Mouse (Mus musculus): ENCODE results near the gene Paxbp1. TPM values are rescaled to one million over a fixed set of nuclear protein-coding genes. Genes with fewer than 3 reads are reported as not detected.

The Paxbp1 gene
- total and polyA plus RNA-seq, 2 experiments from 2014 or later, result 19.5 to 88.6 TPM

DNA sequence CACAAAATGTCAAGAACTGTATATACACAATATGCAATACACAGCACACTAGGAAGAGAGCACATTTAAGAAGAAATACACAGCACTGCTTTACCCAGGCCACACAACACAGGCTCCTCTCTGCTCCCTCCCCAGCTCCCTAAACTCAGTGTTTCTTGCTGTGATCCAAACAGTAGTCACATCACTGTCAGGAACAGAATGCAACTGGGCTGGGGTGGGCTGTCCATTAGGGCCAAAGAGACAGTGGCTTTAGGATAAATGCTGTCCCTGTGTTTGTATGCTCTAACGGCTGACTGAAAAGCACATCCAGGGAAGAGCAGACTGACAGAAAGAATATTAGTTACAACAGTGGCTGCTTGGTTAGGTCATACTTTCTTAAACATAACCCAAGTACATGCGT is 14.4 kb downstream of the Paxbp1 start:
- ATAC-seq (no peak), DNase-seq (no peak)
- Histone ChIP-seq H3K4me3 (ENCODE audit: low read depth, low read length) (no peak overlapping the region), H3K36me3 (ENCODE audit: insufficient read depth) (peaks cover 76% of the 10 kb centered on the region), H3K4me2 (ENCODE audit: low read depth) (no peak overlapping the region), H3K4me1 (ENCODE audit: insufficient read depth) (no peaks in the 10 kb centered on the region), H3K27ac (ENCODE audit: low read depth, low read length) (no peak overlapping the region), H3K9me3 (ENCODE audit: low read length) (no peaks in the 10 kb centered on the region), H3K9ac (no peak overlapping the region), H3K27me3 (ENCODE audit: insufficient read depth, low read length) (no peaks in the 10 kb centered on the region)
- no peak for TF ChIP-seq CTCF (IDR thresholded peaks at IDR 0.05; ENCODE audit: low read depth)
- WGBS, result 87% methylated on average over 2 of the region's 2 CpGs

DNA sequence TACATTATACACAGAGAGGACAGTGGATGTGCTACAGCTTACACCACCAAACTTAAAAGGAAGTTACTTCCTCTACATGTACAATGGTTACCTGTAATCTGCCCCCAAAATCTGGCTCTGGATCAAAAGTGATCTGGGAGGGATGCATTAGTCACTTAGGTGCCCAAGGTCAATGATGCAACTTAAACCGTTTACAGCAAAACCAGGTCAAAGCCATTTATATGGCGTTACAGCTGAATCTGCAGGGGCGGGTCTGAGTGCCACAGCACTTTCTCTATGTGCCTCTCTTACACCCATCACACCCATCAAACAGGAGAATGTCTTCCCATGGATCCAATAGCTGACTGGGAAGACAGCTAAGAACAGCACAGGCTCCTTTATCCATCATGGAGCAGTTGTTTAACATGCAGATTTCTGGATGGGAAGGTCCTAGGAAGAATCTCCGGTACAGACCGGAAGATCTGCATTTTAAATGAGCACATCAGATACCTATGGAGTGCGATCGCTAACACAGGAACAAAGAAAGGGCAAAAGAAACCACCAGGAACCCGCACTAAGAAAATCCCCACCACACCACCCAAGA is 15.1 kb downstream of the Paxbp1 start:
- ATAC-seq, result no peak
- H3K4me1 ChIP-seq (ENCODE audit: insufficient read depth), result no peaks in the 10 kb centered on the region
- DNase-seq, result no peak
- no peaks in the 10 kb centered on the region for H3K9me3 ChIP-seq (ENCODE audit: low read length)
- no peak overlapping the region for H3K4me2 ChIP-seq (ENCODE audit: low read depth)
- no peak for TF ChIP-seq CTCF (IDR thresholded peaks at IDR 0.05; ENCODE audit: low read depth)
- 90% methylated on average over 8 of the region's 8 CpGs for WGBS
- H3K27me3 ChIP-seq (ENCODE audit: insufficient read depth, low read length), result no peaks in the 10 kb centered on the region
- no peak overlapping the region for H3K4me3 ChIP-seq (ENCODE audit: low read depth, low read length)
- H3K27ac ChIP-seq (ENCODE audit: low read depth, low read length), result no peak overlapping the region
- H3K36me3 ChIP-seq (ENCODE audit: insufficient read depth), result peaks cover 76% of the 10 kb centered on the region
- H3K9ac ChIP-seq, result no peak overlapping the region

DNA sequence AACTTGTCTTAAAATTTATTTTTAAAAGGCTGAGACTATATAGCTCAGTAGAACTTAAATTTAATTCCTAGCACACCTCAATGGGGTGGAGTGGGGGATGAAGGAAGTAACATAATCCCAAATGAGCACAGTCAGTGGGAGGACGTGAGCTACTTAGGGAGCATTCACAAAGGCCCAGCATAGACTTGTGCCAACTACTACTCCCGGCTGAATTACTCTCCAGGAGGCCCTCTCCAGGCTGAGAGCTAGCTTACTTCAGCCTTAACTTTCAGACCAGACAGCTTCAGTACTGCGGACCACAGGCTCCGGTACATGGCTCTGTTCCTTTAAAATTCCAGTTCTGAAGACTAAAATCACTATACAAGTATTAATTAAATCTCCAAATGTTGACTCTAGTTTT is 18.1 kb downstream of the Paxbp1 start:
- no peak for TF ChIP-seq CTCF (IDR thresholded peaks at IDR 0.05; ENCODE audit: low read depth)
- H3K9me3 ChIP-seq (ENCODE audit: low read length), result no peaks in the 10 kb centered on the region
- no peaks in the 10 kb centered on the region for H3K4me1 ChIP-seq (ENCODE audit: insufficient read depth)
- no peak for ATAC-seq
- H3K9ac ChIP-seq, result no peak overlapping the region
- peaks cover 73% of the 10 kb centered on the region for H3K36me3 ChIP-seq (ENCODE audit: insufficient read depth)
- H3K27ac ChIP-seq (ENCODE audit: low read depth, low read length), result no peak overlapping the region
- DNase-seq, result no peak
- no peak overlapping the region for H3K4me3 ChIP-seq (ENCODE audit: low read depth, low read length)
- WGBS, result 71% methylated on average over 4 of the region's 4 CpGs
- no peaks in the 10 kb centered on the region for H3K27me3 ChIP-seq (ENCODE audit: insufficient read depth, low read length)
- no peak overlapping the region for H3K4me2 ChIP-seq (ENCODE audit: low read depth)

DNA sequence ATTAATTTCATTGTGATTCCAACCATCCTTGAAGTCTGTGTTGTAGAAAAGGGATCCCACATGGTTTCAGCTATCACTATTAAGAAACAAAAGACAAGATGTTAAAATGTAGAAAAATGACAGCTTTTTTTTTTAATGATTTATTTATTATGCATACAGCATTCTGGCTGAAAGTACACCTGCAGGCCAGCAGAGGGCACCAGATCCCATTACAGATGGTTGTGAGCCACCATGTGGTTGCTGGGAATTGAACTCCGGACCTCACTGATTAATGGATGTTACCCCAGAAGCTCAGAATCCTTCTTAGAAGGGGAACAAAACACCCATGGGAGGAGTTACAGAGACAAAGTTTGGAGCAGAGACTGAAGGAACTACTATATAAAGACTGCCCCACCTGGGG is 21.0 kb downstream of the Paxbp1 start:
- peak; percentile 63 for TF ChIP-seq CTCF (IDR thresholded peaks at IDR 0.05; ENCODE audit: low read depth)
- Histone ChIP-seq H3K4me3 (ENCODE audit: low read depth, low read length) (no peak overlapping the region), H3K9me3 (ENCODE audit: low read length) (no peaks in the 10 kb centered on the region), H3K4me2 (ENCODE audit: low read depth) (no peak overlapping the region), H3K9ac (no peak overlapping the region), H3K4me1 (ENCODE audit: insufficient read depth) (no peaks in the 10 kb centered on the region), H3K27ac (ENCODE audit: low read depth, low read length) (no peak overlapping the region), H3K36me3 (ENCODE audit: insufficient read depth) (peaks cover 91% of the 10 kb centered on the region), H3K27me3 (ENCODE audit: insufficient read depth, low read length) (no peaks in the 10 kb centered on the region)
- 90% methylated on average over 1 of the region's 1 CpGs for WGBS
- no peak for ATAC-seq
- peak; percentile 17 for DNase-seq

DNA sequence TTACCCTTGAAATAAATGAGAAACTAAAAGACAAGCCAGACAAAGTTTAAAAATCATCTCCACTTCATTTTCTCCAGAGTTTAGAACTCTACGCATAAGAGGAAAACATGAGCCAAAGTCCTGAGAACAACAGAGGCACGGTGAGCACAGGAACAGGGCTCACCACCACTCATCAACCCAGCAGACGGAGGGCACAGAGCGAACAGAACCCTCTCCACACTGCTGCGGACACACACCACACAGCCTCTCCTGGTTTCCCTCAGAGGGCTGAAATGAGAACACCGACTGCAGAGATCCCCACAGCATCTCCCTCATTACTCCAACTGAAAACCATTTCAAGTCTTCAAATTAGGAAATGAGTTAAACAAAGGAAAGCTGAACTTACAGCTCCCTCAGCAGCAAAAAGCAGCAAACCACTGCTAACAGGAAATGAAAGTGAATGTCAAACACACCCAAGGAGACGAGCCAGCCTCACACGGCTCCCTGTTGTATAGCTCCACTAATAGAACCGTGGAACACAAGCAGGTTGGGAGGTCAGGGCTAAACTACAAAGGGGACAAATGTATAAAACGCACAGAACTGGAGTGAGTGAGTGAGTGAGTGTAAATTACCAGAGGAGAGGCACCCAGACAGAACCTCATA is 23.4 kb downstream of the Paxbp1 start:
- H3K27me3 ChIP-seq (ENCODE audit: insufficient read depth, low read length), result no peaks in the 10 kb centered on the region
- no peaks in the 10 kb centered on the region for H3K4me1 ChIP-seq (ENCODE audit: insufficient read depth)
- H3K4me3 ChIP-seq (ENCODE audit: low read depth, low read length), result no peak overlapping the region
- no peak overlapping the region for H3K27ac ChIP-seq (ENCODE audit: low read depth, low read length)
- H3K9ac ChIP-seq, result no peak overlapping the region
- H3K9me3 ChIP-seq (ENCODE audit: low read length), result no peaks in the 10 kb centered on the region
- ATAC-seq, result no peak
- H3K4me2 ChIP-seq (ENCODE audit: low read depth), result no peak overlapping the region
- DNase-seq, result no peak
- H3K36me3 ChIP-seq (ENCODE audit: insufficient read depth), result peaks cover 88% of the 10 kb centered on the region
- WGBS, result 92% methylated on average over 10 of the region's 10 CpGs
- TF ChIP-seq CTCF (IDR thresholded peaks at IDR 0.05; ENCODE audit: low read depth), result no peak

DNA sequence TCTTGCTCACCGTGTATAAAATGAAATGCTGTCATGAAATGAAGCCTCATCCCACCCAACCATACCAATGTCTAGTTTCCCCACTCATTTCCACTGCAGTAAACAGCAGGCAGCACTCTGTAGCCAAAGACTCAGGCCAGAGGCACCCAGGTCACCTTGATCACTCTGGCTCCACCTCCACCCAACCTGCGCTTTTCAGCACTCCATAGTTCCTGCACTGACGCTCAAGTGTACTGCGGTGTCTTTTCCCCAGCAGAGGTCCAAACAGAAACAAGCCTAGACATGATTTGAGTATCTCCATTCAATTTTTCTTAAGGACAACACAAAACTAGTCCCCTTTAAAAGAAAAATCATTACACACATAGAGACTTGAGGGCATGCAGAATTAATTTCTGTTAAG is 24.9 kb downstream of the Paxbp1 start:
- no peak overlapping the region for H3K4me2 ChIP-seq (ENCODE audit: low read depth)
- no peaks in the 10 kb centered on the region for H3K9me3 ChIP-seq (ENCODE audit: low read length)
- H3K4me1 ChIP-seq (ENCODE audit: insufficient read depth), result no peaks in the 10 kb centered on the region
- H3K36me3 ChIP-seq (ENCODE audit: insufficient read depth), result peaks cover 86% of the 10 kb centered on the region
- no peak for TF ChIP-seq CTCF (IDR thresholded peaks at IDR 0.05; ENCODE audit: low read depth)
- H3K9ac ChIP-seq, result no peak overlapping the region
- ATAC-seq, result no peak
- 94% methylated on average over 4 of the region's 4 CpGs for WGBS
- no peak for DNase-seq
- H3K27me3 ChIP-seq (ENCODE audit: insufficient read depth, low read length), result no peaks in the 10 kb centered on the region
- no peak overlapping the region for H3K27ac ChIP-seq (ENCODE audit: low read depth, low read length)
- no peak overlapping the region for H3K4me3 ChIP-seq (ENCODE audit: low read depth, low read length)

DNA sequence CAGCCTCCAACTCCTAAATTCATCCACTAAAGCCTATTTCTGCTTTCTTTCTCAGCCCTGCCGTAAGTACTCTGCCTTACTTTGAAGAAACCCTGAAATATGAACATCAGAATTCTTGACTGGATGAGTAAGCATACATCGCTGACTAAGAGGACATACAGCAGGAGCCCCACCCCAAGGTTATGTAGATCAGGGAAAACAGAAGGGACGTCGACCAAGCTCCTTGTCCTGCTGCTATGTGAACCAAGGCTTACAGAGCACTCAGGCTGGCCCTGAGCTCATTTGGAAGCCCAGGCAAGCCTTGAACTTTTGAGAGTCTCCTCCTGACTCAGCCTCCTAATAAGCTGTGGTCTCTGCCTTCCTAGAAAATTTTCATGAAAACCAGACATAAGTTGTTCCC is 28.6 kb downstream of the Paxbp1 start:
- Histone ChIP-seq H3K36me3 (ENCODE audit: insufficient read depth) (peaks cover 59% of the 10 kb centered on the region), H3K4me2 (ENCODE audit: low read depth) (no peak overlapping the region), H3K27ac (ENCODE audit: low read depth, low read length) (no peak overlapping the region), H3K4me3 (ENCODE audit: low read depth, low read length) (no peak overlapping the region), H3K9me3 (ENCODE audit: low read length) (no peaks in the 10 kb centered on the region), H3K4me1 (ENCODE audit: insufficient read depth) (no peaks in the 10 kb centered on the region), H3K27me3 (ENCODE audit: insufficient read depth, low read length) (no peaks in the 10 kb centered on the region), H3K9ac (no peak overlapping the region)
- no peak for ATAC-seq
- no peak for DNase-seq
- 87% methylated on average over 4 of the region's 4 CpGs for WGBS
- TF ChIP-seq CTCF (IDR thresholded peaks at IDR 0.05; ENCODE audit: low read depth), result no peak
